Comparison of ENCODE assay signal across 11 mouse cellular contexts in genomic region chr11:95096608-95097373, GRCm38 (mm10). TPM values are rescaled to one million over a fixed set of nuclear protein-coding genes. Genes with fewer than 3 reads are reported as not detected.
DNase-seq lines count a peak whose midpoint lies in the region; ATAC-seq lines count a peak whose summit lies in the region.
"Had no signal": no experiment of that assay in that cellular context is flagged by ENCODE, and none has a peak within 500 bp of the region (broad histone marks: within the 10 kb centered on the region; RNA-seq: fewer than 3 reads in every experiment).

No protein-coding gene starts in this region.

- H3K4me2 ChIP-seq in kidney, embryonic 16.5 days (replicated peaks; ENCODE audit: low read depth, low read length), result no peak overlapping the region
- no peak overlapping the region for H3K4me2 ChIP-seq in embryonic facial prominence, embryonic 15.5 days (replicated peaks)
- H3K4me2 ChIP-seq in lung, embryonic 16.5 days (ENCODE audit: low read depth, low read length), result peak overlapping the region; percentile 13; the same call in 1 of the 2 replicates

- no peaks in the 10 kb centered on the region for H3K36me3 ChIP-seq in kidney, embryonic 16.5 days (ENCODE audit: insufficient read depth, low read length)
- no peaks in the 10 kb centered on the region for H3K36me3 ChIP-seq in embryonic facial prominence, embryonic 15.5 days
- no peaks in the 10 kb centered on the region for H3K36me3 ChIP-seq in lung, embryonic 16.5 days (ENCODE audit: control insufficient read depth, insufficient read depth, low read length)

- H3K4me1 ChIP-seq in kidney, embryonic 16.5 days (ENCODE audit: insufficient read depth, low read length), result peaks cover 43% of the 10 kb centered on the region
- peaks cover 33% of the 10 kb centered on the region for H3K4me1 ChIP-seq in embryonic facial prominence, embryonic 15.5 days
- peaks cover 34% of the 10 kb centered on the region for H3K4me1 ChIP-seq in lung, embryonic 16.5 days (replicated peaks; ENCODE audit: control insufficient read depth, insufficient read depth, low read length)

- H3K27me3 ChIP-seq in kidney, embryonic 16.5 days (ENCODE audit: insufficient read depth, low read length), result no peaks in the 10 kb centered on the region
- H3K27me3 ChIP-seq in embryonic facial prominence, embryonic 15.5 days, result no peaks in the 10 kb centered on the region
- H3K27me3 ChIP-seq in lung, embryonic 16.5 days (ENCODE audit: control insufficient read depth, insufficient read depth, low read depth, low read length), result no peaks in the 10 kb centered on the region

- 0 out of 2 replicates have a peak overlapping the region, but pooled peaks have one; percentile 37 for H3K9ac ChIP-seq in kidney, embryonic 16.5 days (replicated peaks; ENCODE audit: low read length)
- no peak overlapping the region for H3K9ac ChIP-seq in embryonic facial prominence, embryonic 15.5 days
- peak overlapping the region; percentile 29 for H3K9ac ChIP-seq in lung, embryonic 16.5 days (ENCODE audit: low read length)

- no peaks in the 10 kb centered on the region for H3K9me3 ChIP-seq in kidney, embryonic 16.5 days (ENCODE audit: low read length)
- no peaks in the 10 kb centered on the region for H3K9me3 ChIP-seq in embryonic facial prominence, embryonic 15.5 days (replicated peaks)
- H3K9me3 ChIP-seq in lung, embryonic 16.5 days (ENCODE audit: control insufficient read depth, low read length), result no peaks in the 10 kb centered on the region

- no peak overlapping the region for H3K4me3 ChIP-seq in kidney, embryonic 16.5 days (ENCODE audit: low read length)
- H3K4me3 ChIP-seq in embryonic facial prominence, embryonic 15.5 days (replicated peaks), result no peak overlapping the region
- no peak overlapping the region for H3K4me3 ChIP-seq in lung, embryonic 16.5 days (ENCODE audit: low read length)

- DNase-seq in adrenal gland, postnatal 10 days, result peak; percentile 42
- DNase-seq in adrenal gland, postnatal 4 days (ENCODE audit: low spot score in 2 of 2), result no peak
- DNase-seq in kidney, adult 9 months, result no peak
- no peak for DNase-seq in spleen, adult 12 weeks (ENCODE audit: low spot score)
- DNase-seq in left cerebral cortex, postnatal 14 days (ENCODE audit: low spot score in 2 of 2), result no peak
- DNase-seq: cerebellum, postnatal 10 days; thymus, adult 18-20 months had no signal

- intact Hi-C loops in left cerebral cortex, postnatal 14 days (cut with DNase I), result no loop called here

- WGBS in kidney, embryonic 16.5 days, result 38% methylated on average over 4 of the region's 4 CpGs
- 27% methylated on average over 3 of the region's 4 CpGs for WGBS in embryonic facial prominence, embryonic 15.5 days
- WGBS in lung, embryonic 16.5 days, result 21% methylated on average over 4 of the region's 4 CpGs

- ATAC-seq in kidney, embryonic 16.5 days (ENCODE audit: low FRiP score, low TSS enrichment), result peak; percentile 79
- ATAC-seq in embryonic facial prominence, embryonic 15.5 days (ENCODE audit: insufficient number of reproducible peaks, low FRiP score, low TSS enrichment, low read depth), result peak; percentile 52
- peak; percentile 91 for ATAC-seq in lung, embryonic 16.5 days (ENCODE audit: low read depth)
- ATAC-seq: forebrain, embryonic 16.5 days had no signal

- peak overlapping the region; percentile 79 for H3K27ac ChIP-seq in kidney, embryonic 16.5 days (ENCODE audit: low read length)
- peak overlapping the region; percentile 71 for H3K27ac ChIP-seq in embryonic facial prominence, embryonic 15.5 days (replicated peaks)
- H3K27ac ChIP-seq in lung, embryonic 16.5 days (ENCODE audit: low read length), result peak overlapping the region; percentile 86

RNA-seq across cellular contexts. Expression of gene Itga3, which starts 20.2 kb away (rescaled TPM):
- 10 to 100 TPM; 22.4 to 26.2 TPM for total RNA-seq in adrenal gland, postnatal 10 days (2021)
- 10 to 100 TPM; 28.9 to 37.0 TPM for total RNA-seq in adrenal gland, postnatal 4 days (2021)
- polyA plus RNA-seq in kidney, embryonic 16.5 days (2015; fragmentation: Nextera tagmentation; extraction: Ambion mirVana), result 25.5 and 25.8 TPM in 2 replicates
- 9.5 and 11.3 TPM in 2 replicates for polyA plus RNA-seq in embryonic facial prominence, embryonic 15.5 days (2015; fragmentation: Nextera tagmentation; extraction: Ambion mirVana)
- polyA plus RNA-seq in lung, embryonic 16.5 days (2015; fragmentation: Nextera tagmentation; extraction: Ambion mirVana), result 23.3 and 25.8 TPM in 2 replicates
- 10 to 100 TPM; 12.2 to 15.5 TPM for total RNA-seq in left cerebral cortex, postnatal 14 days (2021)

RNA-seq across cellular contexts. Expression of gene Dlx3, which starts 23.1 kb away (rescaled TPM):
- total RNA-seq in adrenal gland, postnatal 10 days (2021), result under 1 TPM in 1 of 2 experiments, not detected in 1; 0.60 TPM
- under 1 TPM in 1 of 2 experiments, not detected in 1; 0.17 TPM for total RNA-seq in adrenal gland, postnatal 4 days (2021)
- 1.1 TPM in 2 replicates for polyA plus RNA-seq in kidney, embryonic 16.5 days (2015; fragmentation: Nextera tagmentation; extraction: Ambion mirVana)
- 35.6 and 36.6 TPM in 2 replicates for polyA plus RNA-seq in embryonic facial prominence, embryonic 15.5 days (2015; fragmentation: Nextera tagmentation; extraction: Ambion mirVana)
- 0.31 and 0.77 TPM in 2 replicates for polyA plus RNA-seq in lung, embryonic 16.5 days (2015; fragmentation: Nextera tagmentation; extraction: Ambion mirVana)
- total RNA-seq in left cerebral cortex, postnatal 14 days (2021), result not detected

RNA-seq across cellular contexts. Expression of gene Dlx4, which starts 49.3 kb away (rescaled TPM):
- under 1 TPM in 1 of 2 experiments, not detected in 1; 0.18 TPM for total RNA-seq in adrenal gland, postnatal 10 days (2021)
- total RNA-seq in adrenal gland, postnatal 4 days (2021), result under 1 TPM; 0.31 to 0.53 TPM
- polyA plus RNA-seq in kidney, embryonic 16.5 days (2015; fragmentation: Nextera tagmentation; extraction: Ambion mirVana), result 0.08 TPM in 1 of 2 replicates, not detected in the other
- polyA plus RNA-seq in embryonic facial prominence, embryonic 15.5 days (2015; fragmentation: Nextera tagmentation; extraction: Ambion mirVana), result 5.7 and 6.5 TPM in 2 replicates
- 1.0 and 1.3 TPM in 2 replicates for polyA plus RNA-seq in lung, embryonic 16.5 days (2015; fragmentation: Nextera tagmentation; extraction: Ambion mirVana)
- total RNA-seq in left cerebral cortex, postnatal 14 days (2021), result not detected
- polyA plus RNA-seq: forebrain, embryonic 16.5 days had no signal

RNA-seq across cellular contexts. Expression of gene Pdk2, which starts 55.6 kb away (rescaled TPM):
- total RNA-seq in adrenal gland, postnatal 10 days (2021), result 100 to 1,000 TPM; 144 to 199 TPM
- total RNA-seq in adrenal gland, postnatal 4 days (2021), result 10 to 100 TPM; 59.8 to 69.3 TPM
- polyA plus RNA-seq in kidney, embryonic 16.5 days (2015; fragmentation: Nextera tagmentation; extraction: Ambion mirVana), result 72.3 and 85.2 TPM in 2 replicates
- 33.7 and 41.8 TPM in 2 replicates for polyA plus RNA-seq in embryonic facial prominence, embryonic 15.5 days (2015; fragmentation: Nextera tagmentation; extraction: Ambion mirVana)
- polyA plus RNA-seq in lung, embryonic 16.5 days (2015; fragmentation: Nextera tagmentation; extraction: Ambion mirVana), result 37.3 and 43.3 TPM in 2 replicates
- total RNA-seq in left cerebral cortex, postnatal 14 days (2021), result 10 to 100 TPM; 69.2 to 75.4 TPM
